13 mouse cellular contexts compared by ENCODE assay signal in genomic region chr12:70776683-70777082, GRCm38 (mm10). TPM values are rescaled to one million over a fixed set of nuclear protein-coding genes. Genes with fewer than 3 reads are reported as not detected.
DNase-seq lines count a peak whose midpoint lies in the region; ATAC-seq lines count a peak whose summit lies in the region.
"Had no signal": no experiment of that assay in that cellular context is flagged by ENCODE, and none has a peak within 500 bp of the region (broad histone marks: within the 10 kb centered on the region; RNA-seq: fewer than 3 reads in every experiment).

No protein-coding gene starts in this region.

- H3K4me3 ChIP-seq in heart, embryonic 14.5 days (ENCODE audit: control insufficient read depth in 1 of 2, insufficient read depth in 1 of 2, low read depth in 1 of 2, low read length in 2 of 2), result no peak overlapping the region
- H3K4me3 ChIP-seq: neural tube, embryonic 12.5 days had no signal

- WGBS in heart, embryonic 14.5 days, result 62% methylated on average over 12 of the region's 12 CpGs

- 0 out of 2 replicates have a peak overlapping the region, but pooled peaks have one; percentile 1 for H3K4me2 ChIP-seq in heart, embryonic 14.5 days (ENCODE audit: low read length)
- H3K4me2 ChIP-seq: neural tube, embryonic 12.5 days had no signal

- no peaks in the 10 kb centered on the region for H3K36me3 ChIP-seq in heart, embryonic 14.5 days (ENCODE audit: control insufficient read depth, insufficient read depth, low read length)
- H3K36me3 ChIP-seq: neural tube, embryonic 12.5 days had no signal

- peak; percentile 63 to 75 for DNase-seq in cerebellum, postnatal 14 days
- no peak for DNase-seq in cerebellum, adult 11-12 months
- no peak for DNase-seq in heart, adult 8-10 months (ENCODE audit: low spot score)
- peak; percentile 13 to 34 for DNase-seq in layer of hippocampus, postnatal 14 days (ENCODE audit: low spot score in 2 of 2)
- no peak for DNase-seq in layer of hippocampus, postnatal 36 days
- DNase-seq in right cerebral cortex, postnatal 10 days (ENCODE audit: low spot score in 2 of 2), result peak; percentile 53 to 64
- no peak for DNase-seq in right cerebral cortex, adult 2 months (ENCODE audit: low spot score in 2 of 2)
- DNase-seq: adrenal gland, adult 8-10 months; midbrain, embryonic 14.5 days; thymus, postnatal 25 days had no signal

- H3K9me3 ChIP-seq in heart, embryonic 14.5 days (ENCODE audit: control insufficient read depth, low read length), result no peaks in the 10 kb centered on the region
- H3K9me3 ChIP-seq: neural tube, embryonic 12.5 days had no signal

- peak overlapping the region in 1 of 2 experiments; percentile 27; a peak in 1 of 4 replicates for H3K27ac ChIP-seq in heart, embryonic 14.5 days (replicated peaks in 1 of 2; ENCODE audit: control insufficient read depth in 1 of 2, insufficient read depth in 1 of 2, low read depth in 2 of 2, low read length in 2 of 2)
- H3K27ac ChIP-seq: macrophage; neural tube, embryonic 12.5 days had no signal

- no peak for ATAC-seq in heart, embryonic 14.5 days (ENCODE audit: insufficient number of reproducible peaks, insufficient read depth, low FRiP score, low read depth)

- H3K27me3 ChIP-seq in heart, embryonic 14.5 days (ENCODE audit: control insufficient read depth, insufficient read depth, low read length), result no peaks in the 10 kb centered on the region
- H3K27me3 ChIP-seq: neural tube, embryonic 12.5 days had no signal

- no peak overlapping the region for H3K9ac ChIP-seq in heart, embryonic 14.5 days (ENCODE audit: low read length)
- H3K9ac ChIP-seq: neural tube, embryonic 12.5 days had no signal

- peaks cover 9 to 12% of the 10 kb centered on the region in 2 experiments; a peak in 3 of 4 replicates for H3K4me1 ChIP-seq in heart, embryonic 14.5 days (ENCODE audit: control insufficient read depth in 2 of 2, insufficient read depth in 2 of 2, low read length in 2 of 2)
- H3K4me1 ChIP-seq: neural tube, embryonic 12.5 days had no signal

RNA-seq across cellular contexts. Expression of gene Frmd6, which starts 48.6 kb away (rescaled TPM):
- polyA plus RNA-seq in heart, embryonic 14.5 days (2014; fragmentation: Nextera tagmentation; extraction: Ambion mirVana), result 26.7 and 27.0 TPM in 2 replicates
- 10 to 100 TPM; 28.6 to 35.3 (median 32.5) TPM for total RNA-seq in heart, adult 8-10 months (2022)
- total RNA-seq in layer of hippocampus, postnatal 14 days (2021), result 10 to 100 TPM; 13.3 to 14.2 TPM
- 10 to 100 TPM; 20.7 to 20.9 TPM for total RNA-seq in layer of hippocampus, postnatal 36 days (2021)

Comparison
In these comparisons a context has a peak if more than half of its experiments do, and no peak if none do; other contexts are left out.
1. DNase-seq: peak in cerebellum, postnatal 14 days (2 of 2), layer of hippocampus, postnatal 14 days (2 of 2) and right cerebral cortex, postnatal 10 days (2 of 2); none in cerebellum, adult 11-12 months (single experiment), heart, adult 8-10 months (single experiment), layer of hippocampus, postnatal 36 days (0 of 2) and right cerebral cortex, adult 2 months (0 of 2).